In genomic region chr11:115435596-115436337, GRCm38 (mm10) we compare ENCODE assay signal across 8 mouse cellular contexts. TPM values are rescaled to one million over a fixed set of nuclear protein-coding genes. Genes with fewer than 3 reads are reported as not detected.
DNase-seq lines count a peak whose midpoint lies in the region; ATAC-seq and TF ChIP-seq lines count a peak whose summit lies in the region.

No protein-coding gene starts in this region.

- WGBS in thymus, adult 2 months = 34% methylated on average over 31 of the region's 31 CpGs
- 7% methylated on average over 31 of the region's 31 CpGs for WGBS in heart, embryonic 16.5 days
- 5% methylated on average over 31 of the region's 31 CpGs for WGBS in liver, embryonic 13.5 days (ENCODE audit: insufficient replicate concordance)

- H3K27me3 ChIP-seq in thymus, adult 2 months (ENCODE audit: control insufficient read depth, insufficient read depth, low read length) = no peaks in the 10 kb centered on the region; the same call in 1 of the 2 replicates
- no peaks in the 10 kb centered on the region for H3K27me3 ChIP-seq in heart, embryonic 16.5 days (ENCODE audit: control insufficient read depth, insufficient read depth, low read length)
- H3K27me3 ChIP-seq in liver, embryonic 13.5 days = peaks cover 32% of the 10 kb centered on the region

- H3K4me1 ChIP-seq in thymus, adult 2 months (replicated peaks; ENCODE audit: control insufficient read depth, insufficient read depth, low read length) = peaks cover 22% of the 10 kb centered on the region
- H3K4me1 ChIP-seq in heart, embryonic 16.5 days (ENCODE audit: control insufficient read depth, insufficient read depth, low read length) = peaks cover 12% of the 10 kb centered on the region
- peaks cover 21% of the 10 kb centered on the region for H3K4me1 ChIP-seq in liver, embryonic 13.5 days (replicated peaks)

- no peak overlapping the region for H3K27ac ChIP-seq in thymus, adult 2 months (ENCODE audit: control insufficient read depth, insufficient read depth, low read length)
- H3K27ac ChIP-seq in heart, embryonic 16.5 days (ENCODE audit: low read length) = 0 out of 2 replicates have a peak overlapping the region, but pooled peaks have one; percentile 13
- H3K27ac ChIP-seq in liver, embryonic 13.5 days = no peak overlapping the region

- peak; percentile 50; the same call in 1 of the 2 replicates for ATAC-seq in heart, embryonic 16.5 days (replicated peaks; ENCODE audit: extremely low read depth, insufficient read depth, low FRiP score)
- ATAC-seq in liver, embryonic 13.5 days (ENCODE audit: low read depth) = no peak

- peak; percentile 20 for DNase-seq in adrenal gland, postnatal 25 days
- no peak for DNase-seq in adrenal gland, adult 8-10 months
- DNase-seq in thymus, postnatal 0 days (ENCODE audit: low spot score) = peak; percentile 40
- DNase-seq in thymus, adult 2 months = no peak
- no peak for DNase-seq in liver, embryonic 13.5 days
- DNase-seq in frontal cortex, postnatal 10 days (ENCODE audit: low spot score in 2 of 2) = no peak
- no peak for DNase-seq in yolk sac, embryonic 10.5 days (ENCODE audit: low spot score)

- no peak overlapping the region for H3K4me3 ChIP-seq in thymus, adult 2 months (ENCODE audit: control insufficient read depth, insufficient read depth, low read length)
- H3K4me3 ChIP-seq in heart, embryonic 16.5 days (ENCODE audit: low read length) = peak overlapping the region; percentile 48
- peak overlapping the region; percentile 25 for H3K4me3 ChIP-seq in liver, embryonic 13.5 days (replicated peaks)

- peaks cover 15% of the 10 kb centered on the region for H3K36me3 ChIP-seq in thymus, adult 2 months (ENCODE audit: control insufficient read depth, insufficient read depth, low read length)
- peaks cover 12% of the 10 kb centered on the region; the same call in 1 of the 2 replicates for H3K36me3 ChIP-seq in heart, embryonic 16.5 days (ENCODE audit: control insufficient read depth, insufficient read depth)
- peaks cover 9% of the 10 kb centered on the region for H3K36me3 ChIP-seq in liver, embryonic 13.5 days

- TF ChIP-seq CTCF in thymus, adult 2 months (IDR thresholded peaks at IDR 0.05; ENCODE audit: borderline replicate concordance, control insufficient read depth, extremely low read depth, insufficient read depth, low read length, poor library complexity) = no peak

- no peak for TF ChIP-seq POLR2A in thymus, adult 2 months (IDR thresholded peaks at IDR 0.05; ENCODE audit: control insufficient read depth, extremely low read depth, insufficient read depth, low read length, poor library complexity)

- 0 out of 2 replicates have a peak, but pooled peaks cover 2% of the 10 kb centered on the region for H3K9me3 ChIP-seq in heart, embryonic 16.5 days (replicated peaks; ENCODE audit: control insufficient read depth, low read length)
- no peaks in the 10 kb centered on the region; the same call in 1 of the 2 replicates for H3K9me3 ChIP-seq in liver, embryonic 13.5 days (replicated peaks)

- H3K4me2 ChIP-seq in heart, embryonic 16.5 days (ENCODE audit: low read depth, low read length) = peak overlapping the region; percentile 75
- H3K4me2 ChIP-seq in liver, embryonic 13.5 days = peak overlapping the region; percentile 53

- peak overlapping the region; percentile 70 for H3K9ac ChIP-seq in heart, embryonic 16.5 days (ENCODE audit: low read length)
- H3K9ac ChIP-seq in liver, embryonic 13.5 days = peak overlapping the region; percentile 44; the same call in 1 of the 2 replicates

RNA-seq across cellular contexts. Expression of gene Trim80, which starts 4.6 kb away (rescaled TPM):
- 0.21 TPM in 1 of 2 replicates, not detected in the other for total RNA-seq in adrenal gland, postnatal 25 days (2021)
- not detected for total RNA-seq in adrenal gland, adult 8-10 months (2022)
- polyA plus RNA-seq in thymus, postnatal 0 days (2015; fragmentation: Nextera tagmentation; extraction: Ambion mirVana) = 0.89 and 1.1 TPM in 2 replicates
- 0.79 and 0.80 TPM in 2 replicates for polyA plus RNA-seq in thymus, adult 2 months (2012; rRNA removed)
- 0.12 and 0.14 TPM in 2 replicates for polyA plus RNA-seq in heart, embryonic 16.5 days (2015; fragmentation: Nextera tagmentation; extraction: Ambion mirVana)
- 0.16 and 0.27 TPM in 2 replicates for polyA plus RNA-seq in liver, embryonic 13.5 days (2015; fragmentation: Nextera tagmentation; extraction: Ambion mirVana)

RNA-seq across cellular contexts. Expression of gene Kctd2, which starts 15.8 kb away (rescaled TPM):
- total RNA-seq in adrenal gland, postnatal 25 days (2021) = 59.9 and 72.4 TPM in 2 replicates
- 10 to 100 TPM; 53.5 to 97.0 (median 65.5) TPM for total RNA-seq in adrenal gland, adult 8-10 months (2022)
- polyA plus RNA-seq in thymus, postnatal 0 days (2015; fragmentation: Nextera tagmentation; extraction: Ambion mirVana) = 30.5 and 37.5 TPM in 2 replicates
- polyA plus RNA-seq in thymus, adult 2 months (2012; rRNA removed) = 65.5 and 69.1 TPM in 2 replicates
- 3.9 and 12.6 TPM in 2 replicates for polyA plus RNA-seq in heart, embryonic 16.5 days (2015; fragmentation: Nextera tagmentation; extraction: Ambion mirVana)
- polyA plus RNA-seq in liver, embryonic 13.5 days (2015; fragmentation: Nextera tagmentation; extraction: Ambion mirVana) = 2.5 and 4.1 TPM in 2 replicates

RNA-seq across cellular contexts. Expression of gene Atp5h, which starts 16.0 kb away (rescaled TPM):
- 518 and 521 TPM in 2 replicates for total RNA-seq in adrenal gland, postnatal 25 days (2021)
- 100 to 1,000 TPM; 440 to 566 (median 519) TPM for total RNA-seq in adrenal gland, adult 8-10 months (2022)
- 1,461 and 1,502 TPM in 2 replicates for polyA plus RNA-seq in thymus, postnatal 0 days (2015; fragmentation: Nextera tagmentation; extraction: Ambion mirVana)
- 118 and 155 TPM in 2 replicates for polyA plus RNA-seq in thymus, adult 2 months (2012; rRNA removed)
- polyA plus RNA-seq in heart, embryonic 16.5 days (2015; fragmentation: Nextera tagmentation; extraction: Ambion mirVana) = 1,945 and 2,019 TPM in 2 replicates
- polyA plus RNA-seq in liver, embryonic 13.5 days (2015; fragmentation: Nextera tagmentation; extraction: Ambion mirVana) = 633 and 650 TPM in 2 replicates

RNA-seq across cellular contexts. Expression of gene Slc16a5, which starts 26.5 kb away (rescaled TPM):
- not detected in 2 replicates for total RNA-seq in adrenal gland, postnatal 25 days (2021)
- total RNA-seq in adrenal gland, adult 8-10 months (2022) = under 1 TPM in 1 of 4 experiments, not detected in 3; 0.21 TPM
- polyA plus RNA-seq in thymus, postnatal 0 days (2015; fragmentation: Nextera tagmentation; extraction: Ambion mirVana) = 206 and 207 TPM in 2 replicates
- polyA plus RNA-seq in thymus, adult 2 months (2012; rRNA removed) = 446 and 456 TPM in 2 replicates
- polyA plus RNA-seq in heart, embryonic 16.5 days (2015; fragmentation: Nextera tagmentation; extraction: Ambion mirVana) = 4.1 and 12.9 TPM in 2 replicates
- polyA plus RNA-seq in liver, embryonic 13.5 days (2015; fragmentation: Nextera tagmentation; extraction: Ambion mirVana) = 0.06 TPM in 1 of 2 replicates, not detected in the other

RNA-seq across cellular contexts. Expression of gene Mrpl58, which starts 32.2 kb away (rescaled TPM):
- total RNA-seq in adrenal gland, postnatal 25 days (2021) = 140 and 153 TPM in 2 replicates
- 100 to 1,000 TPM; 157 to 179 (median 160) TPM for total RNA-seq in adrenal gland, adult 8-10 months (2022)
- 408 and 411 TPM in 2 replicates for polyA plus RNA-seq in thymus, postnatal 0 days (2015; fragmentation: Nextera tagmentation; extraction: Ambion mirVana)
- polyA plus RNA-seq in thymus, adult 2 months (2012; rRNA removed) = 144 and 166 TPM in 2 replicates
- 175 and 179 TPM in 2 replicates for polyA plus RNA-seq in heart, embryonic 16.5 days (2015; fragmentation: Nextera tagmentation; extraction: Ambion mirVana)
- 103 and 104 TPM in 2 replicates for polyA plus RNA-seq in liver, embryonic 13.5 days (2015; fragmentation: Nextera tagmentation; extraction: Ambion mirVana)

Comparison
In these comparisons a context has a peak if more than half of its experiments do, and no peak if none do; other contexts are left out.
1. DNase-seq: peak in adrenal gland, postnatal 25 days (single experiment) and thymus, postnatal 0 days (single experiment); none in adrenal gland, adult 8-10 months (single experiment), thymus, adult 2 months (single experiment), liver, embryonic 13.5 days (single experiment), frontal cortex, postnatal 10 days (0 of 2) and yolk sac, embryonic 10.5 days (single experiment).